Mouse (Mus musculus): ENCODE results near the gene Afg1l. TPM values are rescaled to one million over a fixed set of nuclear protein-coding genes. Genes with fewer than 3 reads are reported as not detected.

Afg1l gene
- polyA plus RNA-seq (2014; fragmentation: Illumina TruSeq; extraction: RNeasy Lipid Tissue Mini Kit (QIAGEN cat#74804); ENCODE audit: low read depth, low replicate concordance): 46.6 TPM

GRCm38 (mm10) chr10:42478341-42478720, at the start of gene Afg1l:
TSS of gene Afg1l (minus strand) at chr10:42478565.

GRCm38 (mm10) chr10:42501775-42502348, 23.5 kb upstream of the Afg1l start, which contains the start of gene Snx3:
TSS of gene Snx3 (plus strand) at chr10:42502030.

GRCm38 (mm10) chr10:42276507-42277345, 201.6 kb downstream of the Afg1l start, which contains the start of gene Foxo3:
TSS of gene Foxo3 (minus strand) at chr10:42276755.

Other genes with a start within 250 kb of the Afg1l start
- 35.0 TPM for gene Foxo3, start 201.8 kb downstream of the Afg1l start, polyA plus RNA-seq (2014; fragmentation: Illumina TruSeq; extraction: RNeasy Lipid Tissue Mini Kit (QIAGEN cat#74804); ENCODE audit: low read depth, low replicate concordance)
- 162 TPM for gene Snx3, start 23.5 kb upstream of the Afg1l start, polyA plus RNA-seq (2014; fragmentation: Illumina TruSeq; extraction: RNeasy Lipid Tissue Mini Kit (QIAGEN cat#74804); ENCODE audit: low read depth, low replicate concordance)
- gene Nr2e1, start 105.1 kb upstream of the Afg1l start, polyA plus RNA-seq (2014; fragmentation: Illumina TruSeq; extraction: RNeasy Lipid Tissue Mini Kit (QIAGEN cat#74804); ENCODE audit: low read depth, low replicate concordance): not detected
- gene Ostm1, start 105.3 kb upstream of the Afg1l start, polyA plus RNA-seq (2014; fragmentation: Illumina TruSeq; extraction: RNeasy Lipid Tissue Mini Kit (QIAGEN cat#74804); ENCODE audit: low read depth, low replicate concordance): 19.9 TPM